Mouse (Mus musculus) midbrain, postnatal 0 days (tissue): ENCODE measurements around the gene Fmnl1. TPM values are rescaled to one million over a fixed set of nuclear protein-coding genes. Genes with fewer than 3 reads are reported as not detected.
A peak's percentile ranks its signal among the peaks of the same experiment; 100 is the strongest.

ENCODE experiments used
- ATAC-seq: fragments of 200-750 bp; cut with Nextera tagmentation; 2 replicates; pipeline ENCODE4 v1.8.0; 2017; ENCODE audit warnings: moderate number of reproducible peaks, mild to moderate bottlenecking, moderate TSS enrichment, moderate library complexity; ENCODE audit not compliant: low FRiP score
- DNase-seq: peaks from one replicate; pipeline ENCODE4 v3.0.0-alpha.2; 2015; ENCODE audit warnings: low spot score
- H3K27ac ChIP-seq: fragments of 300-500 bp; sonication (generic); 2 replicates; pipeline ENCODE4 v1.5.1; 2014; ENCODE audit warnings: low read depth, mild to moderate bottlenecking, low read length, mixed read lengths
- H3K27me3 ChIP-seq: fragments of 300-500 bp; sonication (generic); 2 replicates; pipeline ENCODE4 v1.6.1; 2014; ENCODE audit warnings: low read length, control low read depth, mixed read lengths; ENCODE audit not compliant: insufficient read depth
- H3K36me3 ChIP-seq: fragments of 300-500 bp; sonication (generic); 2 replicates; pipeline ENCODE4 v1.6.1; 2014; ENCODE audit warnings: low read length, control low read depth, mixed read lengths; ENCODE audit not compliant: insufficient read depth
- H3K4me1 ChIP-seq: fragments of 300-500 bp; sonication (generic); 2 replicates; pipeline ENCODE4 v1.6.1; 2014; ENCODE audit warnings: mild to moderate bottlenecking, control low read depth, antibody characterized with exemption, low read length, mixed read lengths; ENCODE audit not compliant: insufficient read depth
- H3K4me2 ChIP-seq: fragments of 300-500 bp; sonication (generic); 2 replicates; pipeline ENCODE4 v1.6.1; 2014; ENCODE audit warnings: low read depth, mild to moderate bottlenecking, low read length, mixed read lengths; ENCODE audit not compliant: poor library complexity, severe bottlenecking
- H3K4me3 ChIP-seq: fragments of 300-500 bp; sonication (generic); 2 replicates; pipeline ENCODE4 v1.5.1; 2014; ENCODE audit warnings: low read depth, mild to moderate bottlenecking, low read length, moderate library complexity
- H3K9ac ChIP-seq: fragments of 300-500 bp; sonication (generic); replicated peaks from 2 replicates; pipeline ENCODE4 v1.6.1; 2014; ENCODE audit warnings: mild to moderate bottlenecking, low read length, moderate library complexity, mixed read lengths; ENCODE audit not compliant: poor library complexity, severe bottlenecking
- H3K9me3 ChIP-seq: fragments of 300-500 bp; sonication (generic); 2 replicates; pipeline ENCODE4 v1.6.1; 2016; ENCODE audit warnings: low read length, control low read depth
- CTCF ChIP-seq: IDR thresholded peaks from 2 replicates; pipeline ENCODE4 v1.5.1; 2016; ENCODE audit warnings: antibody characterized with exemption, mild to moderate bottlenecking
- WGBS: fragments of 180-500 bp; shearing (Covaris S2); extraction: QIAGEN DNeasy Blood & Tissue Kit; methylation state at CpG from one replicate; pipeline ENCODE4 v1.1.7; 2014; 5-methylcytosine and 5-hydroxymethylcytosine counted together
- polyA plus RNA-seq: library from polyadenylated mRNA; unstranded; fragments of >200 nt; fragmentation: Nextera tagmentation; extraction: Ambion mirVana; gene quantifications from 2 replicates; pipeline ENCODE4 v1.2.1, GENCODE M21; 2015
- total RNA-seq: library from RNA; depleted of rRNA; stranded (reverse); fragments of >200 nt; gene quantifications from 2 replicates; pipeline ENCODE4 v1.2.3, GENCODE M21; 2014; rRNA removed

Fmnl1 gene
- total and polyA plus RNA-seq, 2 experiments from 2014 or later = 9.5 to 14.3 TPM

DNA sequence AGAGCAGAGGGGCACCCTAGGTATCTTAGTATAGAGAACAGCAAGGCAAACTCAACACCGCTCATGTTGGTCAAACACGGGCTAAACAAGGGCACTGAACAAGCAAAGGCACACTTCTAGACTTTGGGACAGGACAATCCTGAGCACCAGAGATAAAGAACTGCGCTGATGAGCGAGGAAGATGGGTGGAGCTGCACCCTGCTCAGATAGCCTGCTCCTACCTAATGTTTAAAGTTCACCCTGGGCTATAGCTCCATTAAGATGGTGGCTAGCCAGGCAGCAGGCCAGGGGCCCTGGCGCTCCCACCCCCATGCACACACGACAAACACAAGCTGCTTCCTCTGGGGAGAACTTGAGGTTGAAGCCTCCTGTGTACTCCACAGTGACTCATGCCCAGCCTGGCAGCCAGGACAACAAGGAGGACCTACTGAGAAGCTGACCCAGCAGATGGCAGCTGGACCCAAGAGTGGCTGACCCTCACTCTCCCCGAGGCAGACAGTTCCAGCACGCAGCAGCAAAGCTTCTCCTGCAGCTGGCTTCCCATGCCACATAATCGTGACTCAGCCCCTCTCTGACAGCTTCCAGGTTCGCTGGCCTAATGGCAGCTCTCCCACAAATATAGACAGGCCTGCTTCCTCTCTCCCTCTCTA, 75.3 kb downstream of the Fmnl1 start:
- 73% methylated on average over 10 of the region's 10 CpGs for WGBS
- Histone ChIP-seq H3K4me3 (no peak overlapping the region), H3K27me3 (no peaks in the 10 kb centered on the region), H3K36me3 (no peaks in the 10 kb centered on the region), H3K9me3 (no peaks in the 10 kb centered on the region), H3K27ac (peak overlapping the region; percentile 18; the same call in 1 of the 2 replicates), H3K4me1 (peaks cover 5% of the 10 kb centered on the region; the same call in 1 of the 2 replicates), H3K9ac (no peak overlapping the region), H3K4me2 (no peak overlapping the region)
- ATAC-seq = no peak
- TF ChIP-seq CTCF = no peak
- peak; percentile 49 for DNase-seq

DNA sequence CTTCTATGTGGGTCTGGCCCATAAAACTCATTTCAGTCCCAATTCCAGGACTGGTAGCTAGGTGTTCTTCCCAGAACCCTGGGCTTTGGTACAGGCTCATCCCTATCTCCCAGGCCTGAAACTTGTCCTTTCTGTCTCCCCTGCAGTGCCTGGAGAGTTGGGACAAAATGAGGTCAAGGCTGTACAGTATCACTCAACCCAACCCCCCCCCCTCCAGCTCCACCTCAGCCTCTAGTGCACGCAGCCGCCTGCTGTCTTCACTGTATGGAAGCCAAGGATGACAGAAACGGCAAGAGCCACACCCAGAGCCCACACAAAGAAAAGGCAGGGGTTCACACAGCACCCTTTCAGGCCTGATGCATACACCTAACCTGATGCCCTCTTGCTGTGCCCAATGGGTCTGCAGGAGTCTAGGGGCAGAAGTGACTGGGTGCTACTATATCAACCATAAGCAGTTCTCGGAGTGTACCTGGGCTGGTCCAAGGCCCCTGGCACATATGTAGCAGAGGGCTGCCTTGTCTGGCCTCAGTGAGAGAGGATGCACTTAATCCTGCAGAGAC, 75.9 kb downstream of the Fmnl1 start:
- no peaks in the 10 kb centered on the region for H3K27me3 ChIP-seq
- H3K27ac ChIP-seq = peak overlapping the region; percentile 18; the same call in 1 of the 2 replicates
- no peak for ATAC-seq
- no peak for TF ChIP-seq CTCF
- DNase-seq = no peak
- no peak overlapping the region for H3K4me2 ChIP-seq
- no peaks in the 10 kb centered on the region for H3K36me3 ChIP-seq
- no peak overlapping the region for H3K9ac ChIP-seq
- H3K4me3 ChIP-seq = no peak overlapping the region
- 77% methylated on average over 4 of the region's 4 CpGs for WGBS
- H3K4me1 ChIP-seq = peaks cover 5% of the 10 kb centered on the region; the same call in 1 of the 2 replicates
- H3K9me3 ChIP-seq = no peaks in the 10 kb centered on the region

DNA sequence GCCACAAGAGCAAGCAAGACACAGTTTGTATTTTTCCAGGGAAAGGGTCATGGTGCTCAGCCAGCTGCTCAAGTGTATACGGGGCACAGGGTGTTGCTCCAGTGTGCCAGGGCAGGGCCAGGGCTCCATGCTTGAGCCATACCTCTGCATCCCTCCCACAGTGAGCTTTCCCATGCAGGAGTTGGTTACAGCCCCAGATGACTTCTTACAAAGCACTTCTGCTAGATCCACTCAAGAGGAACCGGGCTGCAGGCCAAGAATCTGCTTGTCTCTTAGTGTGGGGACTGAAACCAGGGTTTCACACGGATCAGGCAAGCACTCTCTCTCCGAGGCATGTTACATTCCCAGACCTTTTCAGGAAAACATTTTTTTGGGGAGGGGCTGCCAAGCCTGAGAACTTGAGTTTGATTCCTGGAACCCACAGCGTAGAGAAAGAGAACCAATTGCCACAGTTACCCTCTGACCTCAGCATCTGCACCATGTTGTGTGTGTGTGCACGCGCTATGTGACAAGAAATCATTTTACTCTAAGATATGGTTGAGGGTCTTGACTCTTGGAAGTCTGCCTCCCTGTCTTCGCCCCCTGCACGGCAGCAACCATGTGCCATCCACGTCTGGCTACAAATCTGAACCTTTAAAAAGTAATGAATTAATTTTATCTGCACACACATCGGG, 76.7 kb downstream of the Fmnl1 start:
- TF ChIP-seq CTCF = no peak
- peak overlapping the region; percentile 32; the same call in 1 of the 2 replicates for H3K27ac ChIP-seq
- H3K27me3 ChIP-seq = no peaks in the 10 kb centered on the region
- H3K36me3 ChIP-seq = no peaks in the 10 kb centered on the region
- no peak for ATAC-seq
- 69% methylated on average over 11 of the region's 11 CpGs for WGBS
- no peak overlapping the region for H3K4me3 ChIP-seq
- peak; percentile 92 for DNase-seq
- H3K4me1 ChIP-seq = peaks cover 5% of the 10 kb centered on the region; the same call in 1 of the 2 replicates
- no peaks in the 10 kb centered on the region for H3K9me3 ChIP-seq
- no peak overlapping the region for H3K9ac ChIP-seq
- H3K4me2 ChIP-seq = no peak overlapping the region

Other genes with a start within 250 kb of the Fmnl1 start
- gene Kif18b, start 246.0 kb upstream of the Fmnl1 start, total RNA-seq = 3.8 and 6.3 TPM in 2 replicates
- gene Kif18b, start 246.0 kb upstream of the Fmnl1 start, polyA plus RNA-seq = 0.46 and 0.60 TPM in 2 replicates
- 45.6 and 52.8 TPM in 2 replicates for gene C1ql1, start 224.4 kb upstream of the Fmnl1 start, total RNA-seq
- gene C1ql1, start 224.4 kb upstream of the Fmnl1 start, polyA plus RNA-seq = 15.8 and 16.9 TPM in 2 replicates
- gene Nmt1, start 142.9 kb upstream of the Fmnl1 start, total RNA-seq = 48.6 and 56.3 TPM in 2 replicates
- gene Nmt1, start 142.9 kb upstream of the Fmnl1 start, polyA plus RNA-seq = 39.1 and 40.5 TPM in 2 replicates
- 154 and 191 TPM in 2 replicates for gene Dcakd, start 142.8 kb upstream of the Fmnl1 start, total RNA-seq
- 165 and 173 TPM in 2 replicates for gene Dcakd, start 142.8 kb upstream of the Fmnl1 start, polyA plus RNA-seq
- 9.4 and 9.7 TPM in 2 replicates for gene Plcd3, start 69.4 kb upstream of the Fmnl1 start, total RNA-seq
- gene Plcd3, start 69.4 kb upstream of the Fmnl1 start, polyA plus RNA-seq = 4.7 and 4.9 TPM in 2 replicates
- 21.8 and 22.9 TPM in 2 replicates for gene Acbd4, start 69.4 kb upstream of the Fmnl1 start, total RNA-seq
- 17.5 and 21.8 TPM in 2 replicates for gene Acbd4, start 69.4 kb upstream of the Fmnl1 start, polyA plus RNA-seq
- 15.5 and 19.1 TPM in 2 replicates for gene Hexim1, start 54.9 kb upstream of the Fmnl1 start, total RNA-seq
- gene Hexim1, start 54.9 kb upstream of the Fmnl1 start, polyA plus RNA-seq = 3.2 and 4.5 TPM in 2 replicates
- 46.3 and 57.8 TPM in 2 replicates for gene Hexim2, start 38.7 kb upstream of the Fmnl1 start, total RNA-seq
- 38.0 and 40.5 TPM in 2 replicates for gene Hexim2, start 38.7 kb upstream of the Fmnl1 start, polyA plus RNA-seq
- 0.61 TPM in 1 of 2 replicates, not detected in the other for gene 1700023F06Rik, start 37.5 kb downstream of the Fmnl1 start, total RNA-seq
- 4.3 and 4.9 TPM in 2 replicates for gene 1700023F06Rik, start 37.5 kb downstream of the Fmnl1 start, polyA plus RNA-seq
- gene Spata32, start 47.3 kb downstream of the Fmnl1 start, total RNA-seq = 1.4 and 1.9 TPM in 2 replicates
- 1.2 and 1.5 TPM in 2 replicates for gene Spata32, start 47.3 kb downstream of the Fmnl1 start, polyA plus RNA-seq
- gene Map3k14, start 96.4 kb downstream of the Fmnl1 start, total RNA-seq = 4.8 and 6.1 TPM in 2 replicates
- gene Map3k14, start 96.4 kb downstream of the Fmnl1 start, polyA plus RNA-seq = 1.5 and 1.7 TPM in 2 replicates
- gene Arhgap27, start 192.6 kb downstream of the Fmnl1 start, total RNA-seq = 7.6 and 7.9 TPM in 2 replicates
- 4.9 and 6.2 TPM in 2 replicates for gene Arhgap27, start 192.6 kb downstream of the Fmnl1 start, polyA plus RNA-seq
- gene Plekhm1, start 241.6 kb downstream of the Fmnl1 start, total RNA-seq = 7.8 and 9.2 TPM in 2 replicates
- gene Plekhm1, start 241.6 kb downstream of the Fmnl1 start, polyA plus RNA-seq = 5.8 and 6.0 TPM in 2 replicates